Mouse (Mus musculus) inflammation-experienced regulatory T-cells (primary cell): ENCODE measurements around the gene Ccdc155. TPM values are rescaled to one million over a fixed set of nuclear protein-coding genes. Genes with fewer than 3 reads are reported as not detected.

ENCODE experiments used
- polyA plus RNA-seq, 2 experiments: library from polyadenylated mRNA; unstranded; fragments of 100-300 nt; shearing (Covaris generic); gene quantifications; one replicate each; pipeline ENCODE4 v1.2.1; 2017

The Ccdc155 gene
- polyA plus RNA-seq: under 1 TPM; 0.24 to 0.70 TPM

DNA sequence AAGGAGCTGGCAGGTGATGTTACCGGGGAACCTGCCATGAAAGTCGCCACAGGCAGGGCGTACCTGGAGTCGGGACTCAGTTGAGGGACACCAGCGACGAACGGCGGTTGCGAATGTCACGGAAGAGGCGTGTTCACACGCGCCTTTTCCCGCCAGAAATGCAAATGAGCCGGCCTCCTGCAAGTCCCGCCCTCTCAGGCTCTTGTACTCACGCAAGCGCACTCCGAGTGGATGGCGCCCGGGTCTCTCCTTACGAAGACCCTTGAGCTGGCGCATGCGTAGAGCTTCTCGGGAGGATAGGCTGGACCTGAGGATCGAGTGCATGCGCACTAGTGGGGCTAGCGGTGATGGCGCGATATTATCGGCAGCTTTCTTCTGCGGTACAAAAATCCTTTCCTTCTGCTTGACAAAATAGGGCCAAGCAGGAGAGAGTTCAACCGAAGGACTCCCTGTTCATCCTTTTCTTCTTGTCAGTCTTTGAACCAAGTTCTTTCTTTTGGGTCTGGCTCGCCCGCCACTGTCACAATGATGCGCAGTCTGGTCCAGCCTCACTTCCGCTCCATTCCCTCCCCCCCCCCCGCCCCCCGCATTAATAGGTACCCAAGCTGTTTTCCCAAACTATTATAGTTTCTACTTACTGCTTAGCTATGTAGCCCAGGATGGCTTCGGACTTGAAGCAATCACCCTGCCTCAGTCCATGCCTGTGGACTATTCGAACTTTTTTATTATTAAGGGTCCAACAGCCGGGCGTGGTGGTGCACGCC lies at the start of gene Ccdc155:
Gene Ccdc155, minus strand, starts transcription at position 513 of the 764 bp plus-strand sequence.

GRCm38 (mm10) chr7:45240633-45241388 lies 36.1 kb upstream of the Ccdc155 start, which contains the start of gene Slc6a16:
Gene Slc6a16, plus strand, starts transcription at chr7:45241085.

GRCm38 (mm10) chr7:45238723-45239496 lies 34.2 kb upstream of the Ccdc155 start, which contains the start of gene Cd37:
Gene Cd37, minus strand, starts transcription at chr7:45239115.

DNA sequence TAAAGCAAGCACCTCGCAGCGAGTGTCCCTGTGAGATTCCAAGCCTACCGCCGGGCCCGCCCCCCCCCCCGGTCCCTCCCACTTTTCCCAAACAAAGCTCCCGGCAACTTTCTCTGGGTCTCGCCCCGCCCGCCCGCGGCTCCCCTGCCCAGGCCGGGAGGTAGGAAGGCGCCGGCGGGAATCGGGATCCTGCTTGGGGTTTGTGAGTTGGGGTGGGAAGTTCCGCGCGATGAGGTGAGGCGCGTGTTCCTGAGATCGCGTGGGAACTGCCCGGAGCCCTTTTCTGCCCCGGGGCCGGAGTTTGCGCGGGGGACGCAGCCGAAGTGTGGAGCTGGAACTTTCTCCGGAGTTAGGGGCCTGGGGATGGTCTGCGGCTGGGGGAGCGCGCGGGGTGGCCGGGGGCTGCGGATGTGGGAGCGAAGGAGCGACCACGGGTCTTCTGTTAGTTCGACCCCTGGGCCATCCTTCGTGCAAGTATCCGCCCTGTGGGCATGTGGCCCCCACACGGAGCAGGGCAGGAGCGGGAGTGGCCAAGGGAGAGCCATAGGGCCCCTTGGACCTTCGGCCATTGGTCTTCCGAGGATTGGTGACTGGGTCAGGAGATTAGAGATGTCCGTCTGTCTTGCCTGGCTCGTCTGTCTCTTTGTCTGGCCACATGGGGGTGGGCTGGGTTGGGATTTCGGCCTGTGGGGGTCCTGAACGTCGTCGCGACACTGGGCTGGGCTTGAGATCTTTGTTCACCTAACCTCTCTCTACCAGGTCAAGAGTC lies 11.2 kb upstream of the Ccdc155 start, which contains the start of gene Tead2:
Gene Tead2, plus strand, starts transcription at position 81 of the 769 bp plus-strand sequence.

GRCm38 (mm10) chr7:45211851-45212251 lies 7.2 kb upstream of the Ccdc155 start, which contains the start of gene Dkkl1:
Gene Dkkl1, minus strand, starts transcription at chr7:45212147.

DNA sequence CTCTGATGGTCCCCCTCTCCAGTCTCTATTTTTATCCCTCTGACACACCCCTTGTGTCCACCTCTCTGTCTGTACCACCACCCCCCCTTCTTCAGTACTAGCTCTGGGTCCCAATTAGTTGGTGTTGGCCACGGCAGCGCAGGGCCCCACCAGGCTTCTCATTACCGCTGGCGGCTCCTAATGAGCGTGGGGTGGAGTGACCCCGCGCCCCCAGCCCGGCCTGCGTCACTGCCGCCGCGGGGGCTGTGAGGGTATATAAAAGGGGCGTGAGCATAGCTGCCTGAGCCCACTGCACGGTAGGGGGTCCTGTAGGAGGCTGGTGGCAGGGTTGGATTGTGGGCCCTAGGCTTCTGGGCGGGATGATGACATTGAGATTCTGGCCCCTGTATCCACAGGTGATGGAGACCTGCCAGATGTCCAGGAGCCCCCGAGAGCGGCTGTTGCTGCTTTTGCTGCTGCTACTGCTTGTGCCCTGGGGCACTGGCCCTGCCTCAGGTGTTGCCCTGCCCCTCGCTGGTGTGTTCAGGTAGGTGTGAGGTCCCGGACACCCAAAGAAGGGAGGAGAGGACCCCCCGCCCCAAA lies 23.7 kb downstream of the Ccdc155 start, which contains the start of gene Pth2:
Gene Pth2, plus strand, starts transcription at position 100 of the 582 bp plus-strand sequence.

DNA sequence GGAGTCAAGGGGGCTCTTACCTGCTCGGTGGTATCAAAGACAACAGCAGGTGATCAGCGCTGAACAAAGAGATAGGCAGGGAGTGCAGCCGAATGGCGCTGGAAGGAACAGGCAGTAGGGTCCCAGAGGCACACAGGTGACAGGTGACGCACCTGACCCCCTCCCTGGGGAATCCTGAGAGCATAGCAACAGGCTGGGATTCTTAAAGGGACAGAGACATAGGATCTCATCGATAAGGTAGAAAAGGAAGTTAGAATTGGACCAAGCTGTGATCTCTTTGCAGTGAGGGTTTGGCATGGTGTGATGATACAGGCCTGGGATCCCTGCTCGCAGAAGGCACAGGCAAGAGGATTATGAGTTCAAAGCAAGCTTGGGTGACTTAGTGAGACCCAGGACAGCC lies 25.2 kb downstream of the Ccdc155 start, which contains the start of gene Gfy:
Gene Gfy, minus strand, starts transcription at position 101 of the 400 bp plus-strand sequence.

GRCm38 (mm10) chr7:45163735-45164490 lies 40.8 kb downstream of the Ccdc155 start, which contains the start of gene Slc17a7:
Gene Slc17a7, plus strand, starts transcription at chr7:45163949.

GRCm38 (mm10) chr7:45154096-45154992 lies 50.3 kb downstream of the Ccdc155 start, which contains the start of the genes Pih1d1 and Aldh16a1:
Gene Pih1d1, plus strand, starts transcription at chr7:45154303.
Gene Aldh16a1, minus strand, starts transcription at chr7:45154584.

GRCm38 (mm10) chr7:45135993-45136567 lies 68.6 kb downstream of the Ccdc155 start, which contains the start of the genes Gm45713 and Flt3l:
Gene Gm45713, minus strand, starts transcription at chr7:45136231.
Gene Flt3l, minus strand, starts transcription at chr7:45136432.

Other genes starting within 250 kb of the Ccdc155 start
- 1 to 10 TPM; 1.7 to 2.5 TPM for gene Cpt1c, start 230.0 kb downstream of the Ccdc155 start, polyA plus RNA-seq
- 100 to 1,000 TPM; 148 to 162 TPM for gene Prmt1, start 218.3 kb downstream of the Ccdc155 start, polyA plus RNA-seq
- gene Irf3, start 207.2 kb downstream of the Ccdc155 start, polyA plus RNA-seq: 100 to 1,000 TPM; 224 to 233 TPM
- gene Bcl2l12, start 206.2 kb downstream of the Ccdc155 start, polyA plus RNA-seq: 10 to 100 TPM; 23.6 to 30.4 TPM
- gene Scaf1, start 188.5 kb downstream of the Ccdc155 start, polyA plus RNA-seq: 10 to 100 TPM; 34.5 to 35.4 TPM
- gene Rras, start 186.9 kb downstream of the Ccdc155 start, polyA plus RNA-seq: 10 to 100 TPM; 30.9 to 34.3 TPM
- 1 to 10 TPM; 2.2 to 4.1 TPM for gene Prr12, start 152.0 kb downstream of the Ccdc155 start, polyA plus RNA-seq
- gene Nosip, start 142.5 kb downstream of the Ccdc155 start, polyA plus RNA-seq: 100 to 1,000 TPM in 1 of 2 experiments, 10 to 100 TPM in 1; 99.4 to 115 TPM
- 1 to 10 TPM; 2.7 to 4.1 TPM for gene Prrg2, start 142.2 kb downstream of the Ccdc155 start, polyA plus RNA-seq
- gene Rcn3, start 112.7 kb downstream of the Ccdc155 start, polyA plus RNA-seq: 10 to 100 TPM in 1 of 2 experiments, 1 to 10 TPM in 1; 3.5 to 13.7 TPM
- gene Fcgrt, start 101.0 kb downstream of the Ccdc155 start, polyA plus RNA-seq: 1 to 10 TPM; 1.1 to 5.2 TPM
- gene Rps11, start 80.5 kb downstream of the Ccdc155 start, polyA plus RNA-seq: 1,000 to 10,000 TPM; 2,095 to 2,158 TPM
- 1,000 to 10,000 TPM; 2,041 to 2,586 TPM for gene Rpl13a, start 76.1 kb downstream of the Ccdc155 start, polyA plus RNA-seq
- gene Gm45713, start 68.7 kb downstream of the Ccdc155 start, polyA plus RNA-seq: not detected
- gene Flt3l, start 68.5 kb downstream of the Ccdc155 start, polyA plus RNA-seq: 100 to 1,000 TPM; 207 to 313 TPM
- gene Pih1d1, start 50.6 kb downstream of the Ccdc155 start, polyA plus RNA-seq: 10 to 100 TPM; 53.5 to 57.9 TPM
- gene Aldh16a1, start 50.3 kb downstream of the Ccdc155 start, polyA plus RNA-seq: 10 to 100 TPM; 50.3 to 78.2 TPM
- under 1 TPM in 1 of 2 experiments, not detected in 1; 0.16 TPM for gene Slc17a7, start 40.9 kb downstream of the Ccdc155 start, polyA plus RNA-seq
- not detected for gene Gfy, start 25.3 kb downstream of the Ccdc155 start, polyA plus RNA-seq
- not detected for gene Pth2, start 23.9 kb downstream of the Ccdc155 start, polyA plus RNA-seq
- gene Dkkl1, start 7.3 kb upstream of the Ccdc155 start, polyA plus RNA-seq: 10 to 100 TPM; 23.4 to 31.7 TPM
- 1 to 10 TPM; 3.8 to 5.8 TPM for gene Tead2, start 10.9 kb upstream of the Ccdc155 start, polyA plus RNA-seq
- gene Cd37, start 34.2 kb upstream of the Ccdc155 start, polyA plus RNA-seq: 100 to 1,000 TPM; 565 to 611 TPM
- gene Slc6a16, start 36.2 kb upstream of the Ccdc155 start, polyA plus RNA-seq: under 1 TPM in 1 of 2 experiments, not detected in 1; 0.40 TPM
- under 1 TPM; 0.18 to 0.38 TPM for gene Slc6a21, start 72.6 kb upstream of the Ccdc155 start, polyA plus RNA-seq
- gene Trpm4, start 128.9 kb upstream of the Ccdc155 start, polyA plus RNA-seq: 10 to 100 TPM in 1 of 2 experiments, 1 to 10 TPM in 1; 9.5 to 13.8 TPM
- gene Hrc, start 130.4 kb upstream of the Ccdc155 start, polyA plus RNA-seq: not detected
- under 1 TPM; 0.36 to 0.60 TPM for gene Ppfia3, start 162.1 kb upstream of the Ccdc155 start, polyA plus RNA-seq
- under 1 TPM in 1 of 2 experiments, not detected in 1; 0.90 TPM for gene Lin7b, start 165.7 kb upstream of the Ccdc155 start, polyA plus RNA-seq
- 100 to 1,000 TPM; 192 to 196 TPM for gene Snrnp70, start 190.8 kb upstream of the Ccdc155 start, polyA plus RNA-seq
- under 1 TPM in 1 of 2 experiments, not detected in 1; 0.17 TPM for gene Kcna7, start 200.8 kb upstream of the Ccdc155 start, polyA plus RNA-seq
- gene Ntf5, start 208.8 kb upstream of the Ccdc155 start, polyA plus RNA-seq: under 1 TPM; 0.71 to 0.96 TPM
- gene Lhb, start 215.9 kb upstream of the Ccdc155 start, polyA plus RNA-seq: not detected
- gene Gys1, start 230.0 kb upstream of the Ccdc155 start, polyA plus RNA-seq: 10 to 100 TPM; 14.1 to 14.9 TPM
- 10 to 100 TPM; 62.1 to 62.7 TPM for gene Ruvbl2, start 233.2 kb upstream of the Ccdc155 start, polyA plus RNA-seq